Mouse (Mus musculus) forebrain, postnatal 0 days (tissue): ENCODE measurements at regions not wholly inside any gene's neighbourhood (a gene's known extent, or its start where the extent isn't known, plus 50 kb on each side); places are given as distances from the start of the nearest gene placed in this dataset.

Experiments
- ATAC-seq: fragments of 200-750 bp; cut with Nextera tagmentation; 2 replicates; pipeline ENCODE4 v1.8.0; 2017; ENCODE audit warnings: mild to moderate bottlenecking, moderate library complexity
- DNase-seq: peaks from one replicate; pipeline ENCODE4 v3.0.0-alpha.2; 2015
- H3K27ac ChIP-seq: fragments of 300-500 bp; sonication (generic); 2 replicates; pipeline ENCODE4 v1.5.1; 2014; ENCODE audit warnings: low read depth, mild to moderate bottlenecking, antibody characterized with exemption, low read length, moderate library complexity, mixed read lengths
- H3K27me3 ChIP-seq: fragments of 300-500 bp; sonication (generic); 2 replicates; pipeline ENCODE4 v1.6.1; 2014; ENCODE audit warnings: mild to moderate bottlenecking, low read length, mixed read lengths; ENCODE audit not compliant: insufficient read depth
- H3K36me3 ChIP-seq: fragments of 300-500 bp; sonication (generic); 2 replicates; pipeline ENCODE4 v1.6.1; 2014; ENCODE audit warnings: mild to moderate bottlenecking, moderate library complexity; ENCODE audit not compliant: insufficient read depth
- H3K4me1 ChIP-seq: fragments of 300-500 bp; sonication (generic); 2 replicates; pipeline ENCODE4 v1.6.1; 2014; ENCODE audit warnings: antibody characterized with exemption; ENCODE audit not compliant: insufficient read depth
- H3K4me2 ChIP-seq: fragments of 300-500 bp; sonication (generic); 2 replicates; pipeline ENCODE4 v1.6.1; 2014; ENCODE audit warnings: low read depth, mild to moderate bottlenecking, moderate library complexity
- H3K4me3 ChIP-seq: fragments of 300-500 bp; sonication (generic); 2 replicates; pipeline ENCODE4 v1.5.1; 2014; ENCODE audit warnings: low read depth, low read length, mixed read lengths
- H3K9ac ChIP-seq: fragments of 300-500 bp; sonication (generic); 2 replicates; pipeline ENCODE4 v1.6.1; 2014; ENCODE audit warnings: mild to moderate bottlenecking
- H3K9me3 ChIP-seq: fragments of 300-500 bp; sonication (generic); 2 replicates; pipeline ENCODE4 v1.6.1; 2016; ENCODE audit warnings: low read length
- CTCF ChIP-seq: sonication (generic); IDR thresholded peaks from 2 replicates; pipeline ENCODE4 v1.5.1; 2016; ENCODE audit warnings: antibody characterized with exemption, control low read depth, low read depth
- WGBS: fragments of 180-500 bp; shearing (Covaris S2); extraction: QIAGEN DNeasy Blood & Tissue Kit; methylation state at CpG from one replicate; pipeline ENCODE4 v1.1.7; 2014; 5-methylcytosine and 5-hydroxymethylcytosine counted together

GRCm38 (mm10) chr10:43791525-43792021 is 110.0 kb downstream of the Qrsl1 start:
- TF ChIP-seq CTCF = no peak
- no peaks in the 10 kb centered on the region for H3K36me3 ChIP-seq
- no peak overlapping the region for H3K4me2 ChIP-seq
- H3K4me3 ChIP-seq = no peak overlapping the region
- DNase-seq = no peak
- no peaks in the 10 kb centered on the region for H3K27me3 ChIP-seq
- H3K4me1 ChIP-seq = no peaks in the 10 kb centered on the region
- no peaks in the 10 kb centered on the region for H3K9me3 ChIP-seq
- H3K27ac ChIP-seq = no peak overlapping the region
- no peak overlapping the region for H3K9ac ChIP-seq
- no peak for ATAC-seq
- WGBS = 94% methylated on average over 4 of the region's 4 CpGs

GRCm38 (mm10) chr10:43792618-43793017 is 108.9 kb downstream of the Qrsl1 start:
- no peak for DNase-seq
- Histone ChIP-seq H3K36me3 (no peaks in the 10 kb centered on the region), H3K9me3 (no peaks in the 10 kb centered on the region), H3K9ac (no peak overlapping the region), H3K4me2 (no peak overlapping the region), H3K4me1 (no peaks in the 10 kb centered on the region), H3K27ac (no peak overlapping the region), H3K4me3 (no peak overlapping the region), H3K27me3 (no peaks in the 10 kb centered on the region)
- ATAC-seq = no peak
- no peak for TF ChIP-seq CTCF
- 50% methylated on average over 3 of the region's 3 CpGs for WGBS

GRCm38 (mm10) chr10:43794587-43794986 is 107.0 kb downstream of the Qrsl1 start:
- no peak for TF ChIP-seq CTCF
- no peaks in the 10 kb centered on the region for H3K9me3 ChIP-seq
- no peaks in the 10 kb centered on the region for H3K36me3 ChIP-seq
- no peak overlapping the region for H3K4me2 ChIP-seq
- no peak overlapping the region for H3K27ac ChIP-seq
- no peaks in the 10 kb centered on the region for H3K4me1 ChIP-seq
- WGBS = 87% methylated on average over 9 of the region's 9 CpGs
- no peaks in the 10 kb centered on the region for H3K27me3 ChIP-seq
- DNase-seq (no peak), ATAC-seq (no peak)
- no peak overlapping the region for H3K4me3 ChIP-seq
- H3K9ac ChIP-seq = no peak overlapping the region

- Histone ChIP-seq H3K4me2 (no peak overlapping the region), H3K9ac (no peak overlapping the region), H3K27me3 (no peaks in the 10 kb centered on the region), H3K27ac (no peak overlapping the region), H3K4me3 (no peak overlapping the region), H3K4me1 (no peaks in the 10 kb centered on the region), H3K36me3 (no peaks in the 10 kb centered on the region), H3K9me3 (no peaks in the 10 kb centered on the region)
- DNase-seq (no peak), ATAC-seq (no peak)
- no peak for TF ChIP-seq CTCF
- 84% methylated on average over 3 of the region's 3 CpGs for WGBS
Observed at GRCm38 (mm10) chr10:43800077-43800476, 101.5 kb downstream of the Qrsl1 start.

GRCm38 (mm10) chr10:43815291-43815690 is 86.3 kb downstream of the Qrsl1 start:
- no peak overlapping the region for H3K4me2 ChIP-seq
- no peak overlapping the region for H3K27ac ChIP-seq
- ATAC-seq (no peak), DNase-seq (no peak)
- no peak overlapping the region for H3K4me3 ChIP-seq
- H3K9ac ChIP-seq = no peak overlapping the region
- no peaks in the 10 kb centered on the region for H3K4me1 ChIP-seq
- no peaks in the 10 kb centered on the region for H3K9me3 ChIP-seq
- no peaks in the 10 kb centered on the region for H3K36me3 ChIP-seq
- H3K27me3 ChIP-seq = no peaks in the 10 kb centered on the region
- 70% methylated on average over 5 of the region's 5 CpGs for WGBS
- TF ChIP-seq CTCF = no peak

GRCm38 (mm10) chr10:43817522-43818198 is 83.9 kb downstream of the Qrsl1 start:
- no peak overlapping the region for H3K27ac ChIP-seq
- no peak overlapping the region for H3K9ac ChIP-seq
- DNase-seq (no peak), ATAC-seq (no peak)
- no peak overlapping the region for H3K4me2 ChIP-seq
- TF ChIP-seq CTCF = no peak
- H3K4me3 ChIP-seq = no peak overlapping the region
- no peaks in the 10 kb centered on the region for H3K4me1 ChIP-seq
- 74% methylated on average over 9 of the region's 9 CpGs for WGBS
- H3K9me3 ChIP-seq = no peaks in the 10 kb centered on the region
- H3K36me3 ChIP-seq = no peaks in the 10 kb centered on the region
- no peaks in the 10 kb centered on the region for H3K27me3 ChIP-seq

GRCm38 (mm10) chr10:43818623-43819022 is 82.9 kb downstream of the Qrsl1 start:
- Histone ChIP-seq H3K9me3 (no peaks in the 10 kb centered on the region), H3K36me3 (no peaks in the 10 kb centered on the region), H3K27ac (no peak overlapping the region), H3K4me2 (no peak overlapping the region), H3K4me1 (no peaks in the 10 kb centered on the region), H3K27me3 (no peaks in the 10 kb centered on the region), H3K9ac (no peak overlapping the region), H3K4me3 (no peak overlapping the region)
- TF ChIP-seq CTCF = no peak
- no peak for DNase-seq
- 85% methylated on average over 5 of the region's 5 CpGs for WGBS
- ATAC-seq = no peak
